Mouse (Mus musculus): ENCODE results near the gene Tle2. TPM values are rescaled to one million over a fixed set of nuclear protein-coding genes. Genes with fewer than 3 reads are reported as not detected.

The Tle2 gene
- polyA plus RNA-seq, 1 experiment from 2014 or later, result 68.8 TPM

- no peak for ATAC-seq (ENCODE audit: low FRiP score, low read depth)
- peaks cover 80% of the 10 kb centered on the region for H3K4me1 ChIP-seq
- 42% methylated on average over 9 of the region's 9 CpGs for WGBS
Observed at GRCm38 (mm10) chr10:81569507-81570237, 4.7 kb upstream of the Tle2 start.

DNA sequence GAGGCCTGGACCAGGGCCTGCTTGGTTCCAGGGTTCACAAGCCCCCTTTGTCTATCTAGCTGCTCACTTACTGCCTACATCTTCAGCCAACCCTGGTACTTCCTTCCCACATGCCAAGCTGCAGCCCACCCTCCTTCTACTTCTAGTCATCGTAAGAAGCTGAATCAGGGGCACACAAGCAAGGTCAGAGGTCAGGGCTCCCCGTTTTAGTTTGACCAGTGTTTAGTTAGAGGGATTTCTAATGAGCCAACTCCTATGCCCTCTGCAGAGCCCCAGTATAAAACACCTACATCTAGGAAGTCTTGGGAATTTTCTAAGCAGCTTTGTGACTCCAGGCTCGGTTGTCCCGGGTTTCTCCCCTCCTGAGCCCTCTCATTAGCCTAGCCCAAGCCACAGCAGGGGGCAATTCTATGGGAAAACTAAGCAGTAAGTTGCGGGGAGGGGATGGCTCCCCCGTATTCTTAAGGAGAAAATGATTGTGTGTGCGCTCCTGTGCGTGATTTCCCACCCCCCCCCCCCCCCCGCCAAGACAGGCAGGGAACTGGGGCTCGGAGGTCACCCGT is 4.0 kb upstream of the Tle2 start:
- no peaks in the 10 kb centered on the region for H3K9me3 ChIP-seq
- no peak overlapping the region; the same call in 1 of the 2 replicates for H3K9ac ChIP-seq
- H3K36me3 ChIP-seq, result peaks cover 23% of the 10 kb centered on the region
- peaks cover 78% of the 10 kb centered on the region for H3K4me1 ChIP-seq
- H3K4me2 ChIP-seq (replicated peaks), result peak overlapping the region; percentile 68
- peak; percentile 5; the same call in 1 of the 2 replicates for ATAC-seq (ENCODE audit: low FRiP score, low read depth)
- WGBS, result 0% methylated on average over 9 of the region's 11 CpGs
- H3K4me3 ChIP-seq, result peak overlapping the region; percentile 41
- peak overlapping the region; percentile 92 for H3K27ac ChIP-seq
- peaks cover 32% of the 10 kb centered on the region for H3K27me3 ChIP-seq

More at GRCm38 (mm10) chr10:81569507-81570237, 4.7 kb upstream of the Tle2 start:
- H3K9ac ChIP-seq, result no peak overlapping the region
- H3K27me3 ChIP-seq, result peaks cover 34% of the 10 kb centered on the region
- peaks cover 30% of the 10 kb centered on the region for H3K36me3 ChIP-seq
- H3K9me3 ChIP-seq, result no peaks in the 10 kb centered on the region
- peak overlapping the region; percentile 68 for H3K4me2 ChIP-seq (replicated peaks)
- H3K4me3 ChIP-seq, result no peak overlapping the region
- peak overlapping the region; percentile 92 for H3K27ac ChIP-seq

DNA sequence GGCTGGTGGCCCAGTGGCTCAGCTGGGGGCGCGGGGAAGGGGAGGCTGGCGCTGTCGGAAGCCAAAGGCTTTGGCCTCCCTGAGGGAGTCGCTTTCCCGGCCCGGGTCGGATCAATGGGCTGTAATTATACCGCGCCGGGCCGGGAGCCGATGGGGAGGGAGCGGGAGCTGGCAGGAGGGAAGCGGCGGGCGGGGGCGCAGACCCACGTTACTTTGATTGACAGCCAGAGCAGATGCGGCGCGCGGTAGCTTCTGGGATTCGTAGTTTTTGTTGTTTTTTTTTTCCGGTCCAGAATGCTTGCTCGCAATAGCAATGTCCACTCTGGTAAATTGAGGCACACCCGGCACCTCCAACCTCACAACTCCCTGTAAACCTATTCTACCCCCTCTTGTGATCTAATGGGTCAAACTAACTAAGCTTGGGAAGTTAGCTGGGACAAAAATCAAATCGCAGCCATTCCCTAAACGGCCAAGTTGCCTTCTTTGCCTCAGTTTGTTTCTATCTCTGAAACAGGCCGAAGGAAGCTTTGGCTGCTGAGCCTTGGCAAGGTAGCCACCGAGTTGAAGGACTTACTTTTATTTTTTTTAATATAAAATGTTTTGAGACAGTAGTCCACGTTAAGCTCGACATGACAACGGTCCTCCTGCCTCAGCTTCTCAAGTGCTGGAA is 3.4 kb upstream of the Tle2 start:
- WGBS, result under 1% methylated on average over 34 of the region's 34 CpGs
- ATAC-seq (ENCODE audit: low FRiP score, low read depth), result peak; percentile 70
- Histone ChIP-seq H3K4me1 (peaks cover 78% of the 10 kb centered on the region), H3K27me3 (peaks cover 26% of the 10 kb centered on the region), H3K9ac (peak overlapping the region; percentile 1; the same call in 1 of the 2 replicates), H3K4me3 (peak overlapping the region; percentile 41), H3K27ac (peak overlapping the region; percentile 92), H3K36me3 (peaks cover 17% of the 10 kb centered on the region), H3K9me3 (no peaks in the 10 kb centered on the region), H3K4me2 (replicated peaks) (peak overlapping the region; percentile 68)

DNA sequence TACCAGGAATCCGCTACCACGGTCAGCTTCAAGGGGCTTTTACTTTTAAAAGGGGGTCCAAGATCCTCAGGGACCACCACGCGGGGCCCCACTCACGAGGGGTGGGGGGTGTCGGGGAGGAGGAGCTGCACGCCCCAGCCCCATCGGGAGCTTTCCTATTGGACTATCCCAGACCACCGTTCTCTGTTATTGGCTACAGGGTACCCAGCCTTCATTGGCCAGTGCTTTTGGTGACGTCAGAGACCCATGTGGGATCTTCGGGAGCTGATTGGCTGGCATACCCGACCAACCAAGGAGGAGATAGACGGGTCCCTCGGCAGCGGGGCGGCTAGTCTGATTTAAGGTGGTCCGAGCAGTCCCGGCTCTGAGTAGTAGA is 2.9 kb upstream of the Tle2 start:
- peak; percentile 92 for ATAC-seq (ENCODE audit: low FRiP score, low read depth)
- Histone ChIP-seq H3K27me3 (peaks cover 29% of the 10 kb centered on the region), H3K27ac (peak overlapping the region; percentile 83), H3K9ac (no peak overlapping the region), H3K4me2 (replicated peaks) (peak overlapping the region; percentile 68), H3K9me3 (no peaks in the 10 kb centered on the region), H3K4me1 (peaks cover 79% of the 10 kb centered on the region), H3K36me3 (peaks cover 12% of the 10 kb centered on the region), H3K4me3 (peak overlapping the region; percentile 41)
- 1% methylated on average over 18 of the region's 18 CpGs for WGBS

DNA sequence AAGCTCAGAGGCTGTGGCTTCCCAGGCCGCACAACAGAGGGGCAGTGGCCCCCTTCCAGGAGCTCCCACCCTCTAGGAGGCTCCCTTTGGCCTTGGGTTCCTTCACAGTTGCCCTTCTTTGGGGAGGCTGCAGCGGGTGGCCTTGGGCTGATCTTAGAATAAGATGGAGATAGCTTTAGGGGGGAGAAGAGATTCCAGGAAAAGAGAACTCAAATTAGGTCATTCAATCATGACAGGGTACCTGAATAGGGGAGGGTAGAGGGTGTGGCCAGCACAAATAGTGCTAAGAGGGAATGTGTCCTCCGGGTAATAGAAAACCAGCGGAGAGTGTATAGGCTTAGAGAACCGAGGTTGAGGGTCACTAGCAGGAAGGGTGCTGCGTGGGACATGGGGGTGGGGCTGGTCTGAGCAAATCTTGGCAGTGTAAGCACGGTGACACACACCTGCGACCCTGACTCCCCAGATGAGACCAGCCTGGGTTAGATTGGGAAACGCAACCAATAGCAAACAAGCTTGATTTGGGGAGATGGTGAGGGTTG is 2.2 kb upstream of the Tle2 start:
- H3K9me3 ChIP-seq, result no peaks in the 10 kb centered on the region
- peak overlapping the region; percentile 27; the same call in 1 of the 2 replicates for H3K9ac ChIP-seq
- H3K4me2 ChIP-seq (replicated peaks), result peak overlapping the region; percentile 63
- peaks cover 32% of the 10 kb centered on the region for H3K27me3 ChIP-seq
- peak overlapping the region; percentile 82 for H3K27ac ChIP-seq
- peaks cover 84% of the 10 kb centered on the region for H3K4me1 ChIP-seq
- H3K4me3 ChIP-seq, result peak overlapping the region; percentile 25
- ATAC-seq (ENCODE audit: low FRiP score, low read depth), result no peak; the same call in 1 of the 2 replicates
- WGBS, result 6% methylated on average over 9 of the region's 9 CpGs
- peaks cover 5% of the 10 kb centered on the region for H3K36me3 ChIP-seq

GRCm38 (mm10) chr10:81572975-81573374 is 1.4 kb upstream of the Tle2 start:
- Histone ChIP-seq H3K27ac (no peak overlapping the region), H3K27me3 (peaks cover 32% of the 10 kb centered on the region), H3K4me2 (replicated peaks) (peak overlapping the region; percentile 63), H3K4me1 (peaks cover 84% of the 10 kb centered on the region), H3K4me3 (no peak overlapping the region), H3K9ac (no peak overlapping the region), H3K36me3 (0 out of 2 replicates have a peak, but pooled peaks cover 6% of the 10 kb centered on the region), H3K9me3 (no peaks in the 10 kb centered on the region)
- 13% methylated on average over 9 of the region's 9 CpGs for WGBS
- no peak for ATAC-seq (ENCODE audit: low FRiP score, low read depth)

GRCm38 (mm10) chr10:81575208-81575631 is 859 bp downstream of the Tle2 start:
- H3K4me2 ChIP-seq (replicated peaks), result peak overlapping the region; percentile 90
- peak overlapping the region; percentile 71 for H3K4me3 ChIP-seq
- no peak for ATAC-seq (ENCODE audit: low FRiP score, low read depth)
- peak overlapping the region; percentile 40; the same call in 1 of the 2 replicates for H3K27ac ChIP-seq
- H3K9me3 ChIP-seq, result no peaks in the 10 kb centered on the region
- H3K4me1 ChIP-seq, result peaks cover 68% of the 10 kb centered on the region
- WGBS, result under 1% methylated on average over 27 of the region's 30 CpGs
- H3K36me3 ChIP-seq, result peaks cover 13% of the 10 kb centered on the region; the same call in 1 of the 2 replicates
- peaks cover 38% of the 10 kb centered on the region for H3K27me3 ChIP-seq
- H3K9ac ChIP-seq, result peak overlapping the region; percentile 76

GRCm38 (mm10) chr10:81575695-81576094 is 1.3 kb downstream of the Tle2 start:
- 3% methylated on average over 6 of the region's 6 CpGs for WGBS
- H3K27me3 ChIP-seq, result peaks cover 43% of the 10 kb centered on the region
- H3K27ac ChIP-seq, result peak overlapping the region; percentile 40; the same call in 1 of the 2 replicates
- ATAC-seq (ENCODE audit: low FRiP score, low read depth), result no peak
- H3K9me3 ChIP-seq, result no peaks in the 10 kb centered on the region
- peak overlapping the region; percentile 90 for H3K4me2 ChIP-seq (replicated peaks)
- H3K9ac ChIP-seq, result peak overlapping the region; percentile 76
- peaks cover 18% of the 10 kb centered on the region; the same call in 1 of the 2 replicates for H3K36me3 ChIP-seq
- H3K4me1 ChIP-seq, result peaks cover 68% of the 10 kb centered on the region
- peak overlapping the region; percentile 71 for H3K4me3 ChIP-seq

DNA sequence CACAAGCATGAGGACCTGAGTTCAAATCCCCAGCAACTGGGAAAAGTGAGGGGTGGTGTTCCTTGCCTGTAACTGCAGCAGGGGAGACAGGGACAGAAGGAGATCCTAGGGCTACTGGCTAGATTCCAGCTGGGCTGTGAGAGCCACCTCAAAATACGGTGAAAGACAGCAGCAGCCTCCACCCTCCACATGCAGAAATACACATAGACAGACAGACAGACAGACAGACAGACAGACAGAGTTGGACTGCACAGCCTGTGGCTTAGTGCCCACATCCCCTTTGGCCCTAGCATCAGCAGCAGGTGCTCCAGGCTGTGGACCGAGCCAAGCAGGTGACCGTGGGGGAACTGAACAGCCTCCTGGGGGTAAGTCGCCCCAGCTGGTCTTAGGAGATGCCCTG is 5.6 kb downstream of the Tle2 start:
- H3K9ac ChIP-seq, result peak overlapping the region; percentile 43; the same call in 1 of the 2 replicates
- H3K27me3 ChIP-seq, result peaks cover 21% of the 10 kb centered on the region; the same call in 1 of the 2 replicates
- H3K27ac ChIP-seq, result no peak overlapping the region
- ATAC-seq (ENCODE audit: low FRiP score, low read depth), result no peak
- H3K4me2 ChIP-seq (replicated peaks), result no peak overlapping the region
- no peaks in the 10 kb centered on the region for H3K9me3 ChIP-seq
- H3K4me3 ChIP-seq, result no peak overlapping the region
- WGBS, result 63% methylated on average over 4 of the region's 4 CpGs
- peaks cover 53% of the 10 kb centered on the region for H3K36me3 ChIP-seq
- H3K4me1 ChIP-seq, result peaks cover 53% of the 10 kb centered on the region

DNA sequence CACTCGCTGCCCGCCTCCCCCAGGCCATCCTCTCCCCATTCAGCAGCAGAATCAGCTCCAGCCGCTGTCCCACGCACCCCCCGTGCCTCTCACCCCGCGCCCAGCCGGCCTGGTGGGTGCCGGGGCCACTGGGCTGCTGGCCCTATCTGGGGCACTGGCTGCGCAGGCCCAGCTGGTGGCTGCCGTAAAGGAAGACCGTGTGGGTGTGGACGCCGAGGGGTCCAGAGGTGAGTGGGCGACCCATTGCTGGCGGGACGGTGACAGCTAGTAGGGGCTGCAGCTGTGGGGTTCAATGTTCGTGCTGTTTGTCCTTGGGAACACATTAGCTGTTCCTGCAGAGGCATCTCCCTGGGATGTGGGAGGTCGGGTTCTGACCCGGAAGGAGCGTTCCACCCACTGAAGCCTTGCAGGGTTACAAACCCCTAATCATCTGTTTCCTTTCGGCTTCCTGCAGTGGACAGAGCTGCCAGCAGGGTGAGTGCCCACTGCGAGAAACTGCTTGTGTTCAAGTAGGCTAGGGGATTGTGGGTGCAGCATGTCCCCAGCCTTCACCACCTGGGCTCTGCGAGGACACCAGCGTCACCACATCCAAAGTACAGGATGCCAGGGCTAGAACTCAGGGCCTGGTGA is 6.2 kb downstream of the Tle2 start:
- 51% methylated on average over 25 of the region's 25 CpGs for WGBS

GRCm38 (mm10) chr10:81583347-81583746 is 9.0 kb downstream of the Tle2 start:
- Histone ChIP-seq H3K4me1 (peaks cover 29% of the 10 kb centered on the region), H3K4me3 (no peak overlapping the region), H3K9me3 (no peaks in the 10 kb centered on the region), H3K27me3 (peaks cover 23% of the 10 kb centered on the region; the same call in 1 of the 2 replicates), H3K4me2 (replicated peaks) (no peak overlapping the region), H3K9ac (no peak overlapping the region), H3K36me3 (peaks cover 79% of the 10 kb centered on the region), H3K27ac (no peak overlapping the region)
- no peak for ATAC-seq (ENCODE audit: low FRiP score, low read depth)
- WGBS, result 66% methylated on average over 6 of the region's 6 CpGs

More for the DNA sequence above, 6.2 kb downstream of the Tle2 start:
- Histone ChIP-seq H3K4me3 (no peak overlapping the region), H3K9ac (peak overlapping the region; percentile 43), H3K27ac (no peak overlapping the region), H3K4me1 (peaks cover 49% of the 10 kb centered on the region), H3K9me3 (no peaks in the 10 kb centered on the region), H3K4me2 (replicated peaks) (0 out of 2 replicates have a peak overlapping the region, but pooled peaks have one; percentile 11), H3K36me3 (peaks cover 59% of the 10 kb centered on the region), H3K27me3 (peaks cover 21% of the 10 kb centered on the region; the same call in 1 of the 2 replicates)
- no peak for ATAC-seq (ENCODE audit: low FRiP score, low read depth)

Data from limb, embryonic 13.5 days (tissue).